Mouse (Mus musculus) heart, embryonic 15.5 days (tissue): ENCODE data around the gene Mrps10. TPM values are rescaled to one million over a fixed set of nuclear protein-coding genes. Genes with fewer than 3 reads are reported as not detected.
A peak's percentile ranks its signal among the peaks of the same experiment; 100 is the strongest.

Experiments
- ATAC-seq: fragments of 200-750 bp; cut with Nextera tagmentation; replicated peaks from 2 replicates; pipeline ENCODE4 v1.8.0; 2017; ENCODE audit warnings: low read depth, moderate TSS enrichment; ENCODE audit not compliant: insufficient number of reproducible peaks, insufficient read depth, low FRiP score
- H3K27ac ChIP-seq: fragments of 300-500 bp; sonication (generic); 2 replicates; pipeline ENCODE4 v1.5.1; 2015; ENCODE audit warnings: mild to moderate bottlenecking, inconsistent platforms
- H3K27me3 ChIP-seq: fragments of 300-500 bp; sonication (generic); 2 replicates; pipeline ENCODE4 v1.6.1; 2015; ENCODE audit warnings: inconsistent platforms
- H3K36me3 ChIP-seq: fragments of 300-500 bp; sonication (generic); 2 replicates; pipeline ENCODE4 v1.6.1; 2015; ENCODE audit warnings: mild to moderate bottlenecking, inconsistent platforms
- H3K4me1 ChIP-seq: fragments of 300-500 bp; sonication (generic); replicated peaks from 2 replicates; pipeline ENCODE4 v1.6.1; 2015; ENCODE audit warnings: inconsistent platforms
- H3K4me2 ChIP-seq: fragments of 300-500 bp; sonication (generic); 2 replicates; pipeline ENCODE4 v1.6.1; 2015; ENCODE audit warnings: inconsistent platforms, mild to moderate bottlenecking, moderate library complexity
- H3K4me3 ChIP-seq: fragments of 300-500 bp; sonication (generic); 2 replicates; pipeline ENCODE4 v1.5.1; 2015; ENCODE audit warnings: mild to moderate bottlenecking, inconsistent platforms
- H3K9ac ChIP-seq: fragments of 300-500 bp; sonication (generic); 2 replicates; pipeline ENCODE4 v1.6.1; 2015; ENCODE audit warnings: mild to moderate bottlenecking, inconsistent platforms
- H3K9me3 ChIP-seq: fragments of 300-500 bp; sonication (generic); replicated peaks from 2 replicates; pipeline ENCODE4 v1.6.1; 2016; ENCODE audit warnings: inconsistent platforms
- WGBS: fragments of 180-500 bp; shearing (Covaris S2); methylation state at CpG from one replicate; pipeline ENCODE4 v1.1.7; 2015; ENCODE audit warnings: mixed read lengths; 5-methylcytosine and 5-hydroxymethylcytosine counted together
- polyA plus RNA-seq: library from polyadenylated mRNA; unstranded; fragments of >200 nt; fragmentation: Nextera tagmentation; extraction: Ambion mirVana; gene quantifications from 2 replicates; pipeline ENCODE4 v1.2.1, GENCODE M21; 2015

The Mrps10 gene
- polyA plus RNA-seq, 1 experiment from 2014 or later, result 58.4 TPM

DNA sequence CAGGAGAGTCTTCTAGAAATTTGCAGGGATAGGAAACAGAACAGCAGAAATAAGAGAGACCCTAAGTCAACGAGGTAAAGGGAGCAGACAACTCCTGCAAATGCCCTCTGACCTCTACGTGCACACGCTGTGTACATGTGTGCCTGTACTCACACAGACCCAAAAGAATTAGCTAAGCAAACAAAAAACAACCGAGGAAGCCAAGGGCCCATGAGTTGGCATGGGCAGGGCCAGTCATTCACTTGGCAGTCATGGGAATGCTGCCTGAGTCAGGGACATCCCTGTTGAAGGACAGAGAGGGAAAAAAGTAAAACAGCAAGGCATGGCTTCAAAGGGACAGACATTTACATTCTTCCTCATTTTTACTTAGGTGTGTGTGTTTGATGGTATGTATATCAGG is 14.6 kb downstream of the Mrps10 start:
- Histone ChIP-seq H3K9me3 (peaks cover 3% of the 10 kb centered on the region; the same call in 1 of the 2 replicates), H3K27me3 (no peaks in the 10 kb centered on the region), H3K4me1 (no peaks in the 10 kb centered on the region), H3K9ac (no peak overlapping the region), H3K4me2 (no peak overlapping the region), H3K36me3 (peaks cover 28% of the 10 kb centered on the region), H3K4me3 (no peak overlapping the region), H3K27ac (no peak overlapping the region)
- no peak for ATAC-seq
- WGBS, result 92% methylated on average over 4 of the region's 4 CpGs

DNA sequence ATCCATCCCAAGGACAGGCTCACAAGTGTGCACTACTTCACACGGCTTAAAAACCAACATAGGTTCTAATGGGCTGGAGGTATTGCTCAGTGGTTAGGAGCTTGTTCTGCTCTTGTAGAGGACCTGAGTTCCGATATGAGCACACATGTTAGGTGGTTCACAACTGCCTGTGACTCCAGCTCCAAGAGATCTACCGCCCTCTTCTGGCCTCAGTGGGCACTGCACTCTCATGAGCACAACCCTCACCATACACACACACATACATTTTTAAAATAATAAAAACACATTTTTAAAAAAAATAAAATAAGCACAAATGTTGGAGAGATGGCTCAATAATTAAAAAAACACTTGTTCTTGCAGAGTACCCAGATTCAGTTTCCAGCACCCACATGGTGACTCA is 15.4 kb downstream of the Mrps10 start:
- peaks cover 3% of the 10 kb centered on the region; the same call in 1 of the 2 replicates for H3K9me3 ChIP-seq
- H3K4me2 ChIP-seq, result no peak overlapping the region
- H3K9ac ChIP-seq, result no peak overlapping the region
- no peaks in the 10 kb centered on the region for H3K27me3 ChIP-seq
- H3K27ac ChIP-seq, result no peak overlapping the region
- no peak overlapping the region for H3K4me3 ChIP-seq
- H3K36me3 ChIP-seq, result peaks cover 22% of the 10 kb centered on the region
- 90% methylated on average over 3 of the region's 3 CpGs for WGBS
- no peak for ATAC-seq
- H3K4me1 ChIP-seq, result no peaks in the 10 kb centered on the region

DNA sequence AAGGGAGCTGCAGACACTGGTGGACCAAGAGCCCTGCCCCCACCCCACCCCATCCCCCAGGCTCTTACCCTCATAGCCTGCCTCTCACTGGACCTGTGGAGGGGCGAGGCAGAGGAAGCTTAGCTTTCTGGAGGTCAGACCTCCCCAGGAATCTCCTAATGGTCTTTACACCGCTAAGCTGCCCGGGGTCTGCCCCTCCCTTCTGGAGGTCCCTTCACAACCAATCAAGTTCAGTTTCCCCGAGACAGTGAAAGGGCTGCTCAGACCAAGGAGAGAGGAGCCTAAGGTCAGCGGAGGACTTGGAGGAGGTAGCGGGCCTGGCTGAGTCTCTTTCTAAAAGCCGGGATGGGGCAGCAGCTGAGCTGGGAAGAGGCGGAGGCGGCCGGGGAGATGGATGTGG is 16.5 kb downstream of the Mrps10 start, which contains the start of gene Guca1b:
Guca1b (plus strand) TSS at position 249 of the 400 bp plus-strand sequence.
- H3K36me3 ChIP-seq, result peaks cover 13% of the 10 kb centered on the region
- no peak for ATAC-seq
- H3K4me2 ChIP-seq, result no peak within 1 kb of the TSS
- WGBS, result 37% methylated on average over 10 of the region's 10 CpGs
- H3K4me1 ChIP-seq, result no peaks in the 10 kb centered on the region
- H3K4me3 ChIP-seq, result no peak within 1 kb of the TSS
- no peaks in the 10 kb centered on the region for H3K27me3 ChIP-seq
- peaks cover 3% of the 10 kb centered on the region; the same call in 1 of the 2 replicates for H3K9me3 ChIP-seq
- H3K27ac ChIP-seq, result no peak within 1 kb of the TSS
- no peak within 1 kb of the TSS for H3K9ac ChIP-seq

DNA sequence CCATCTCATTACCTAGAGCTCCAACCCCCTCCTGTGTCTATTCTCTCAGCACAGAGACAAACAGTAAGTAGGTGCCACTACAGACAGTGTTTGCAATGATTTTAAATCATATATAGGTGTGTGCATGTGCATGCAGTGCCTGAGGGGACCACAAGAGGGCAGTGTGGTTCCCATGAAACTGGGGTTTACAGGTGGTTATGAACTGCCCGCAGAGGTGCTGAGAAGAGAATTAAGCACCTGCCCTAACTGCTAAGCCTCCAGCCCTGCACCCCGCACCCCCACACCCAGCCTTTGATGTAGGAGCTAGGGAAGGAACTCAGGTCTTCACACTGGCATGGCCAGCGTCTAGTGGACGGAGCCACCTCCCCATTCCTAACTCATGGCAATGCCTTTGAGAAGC is 18.0 kb downstream of the Mrps10 start:
- Histone ChIP-seq H3K27ac (no peak overlapping the region), H3K36me3 (peaks cover 3% of the 10 kb centered on the region; the same call in 1 of the 2 replicates), H3K9ac (no peak overlapping the region), H3K4me3 (no peak overlapping the region), H3K4me1 (no peaks in the 10 kb centered on the region), H3K9me3 (peaks cover 3% of the 10 kb centered on the region; the same call in 1 of the 2 replicates), H3K27me3 (no peaks in the 10 kb centered on the region), H3K4me2 (no peak overlapping the region)
- WGBS, result 64% methylated on average over 4 of the region's 4 CpGs
- no peak for ATAC-seq

DNA sequence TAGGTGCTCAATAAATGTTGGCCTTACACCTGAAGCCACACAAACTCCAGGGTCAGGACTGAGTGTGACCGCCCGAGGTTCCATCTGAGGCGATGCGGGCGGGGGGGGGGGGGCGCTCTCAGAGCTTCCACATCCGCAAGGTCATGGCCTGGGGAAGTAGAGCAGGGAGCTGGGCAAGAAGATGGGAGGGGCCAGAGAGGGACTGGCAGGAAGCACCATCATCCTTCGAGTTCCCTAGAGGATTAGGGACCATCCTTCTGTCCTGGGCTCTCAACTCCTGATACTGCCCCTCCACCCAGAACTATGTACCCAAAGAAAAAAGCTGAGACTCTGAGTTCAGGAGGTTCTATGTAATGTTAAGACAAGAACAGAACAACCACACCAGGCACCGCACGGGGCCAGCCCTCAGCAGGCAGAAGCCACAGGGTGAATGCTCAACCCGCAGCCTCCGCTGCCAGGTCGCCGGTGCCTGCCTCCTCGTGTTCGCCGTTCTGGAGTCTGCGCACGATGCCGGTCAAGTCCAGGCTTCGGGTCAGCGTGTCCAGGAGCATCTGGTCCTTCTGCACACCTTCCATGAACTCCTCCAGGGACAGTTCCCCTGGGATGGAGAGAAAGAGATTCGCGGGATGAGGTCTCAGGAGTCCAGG is 25.7 kb downstream of the Mrps10 start:
- 18% methylated on average over 24 of the region's 24 CpGs for WGBS
- no peak for ATAC-seq
- H3K27ac ChIP-seq, result no peak overlapping the region
- no peaks in the 10 kb centered on the region for H3K36me3 ChIP-seq
- peak overlapping the region; percentile 70 for H3K4me2 ChIP-seq
- H3K9ac ChIP-seq, result 0 out of 2 replicates have a peak overlapping the region, but pooled peaks have one; percentile 8
- H3K27me3 ChIP-seq, result peaks cover 24% of the 10 kb centered on the region
- peaks cover 15% of the 10 kb centered on the region for H3K4me1 ChIP-seq
- no peaks in the 10 kb centered on the region for H3K9me3 ChIP-seq
- peak overlapping the region; percentile 42 for H3K4me3 ChIP-seq

DNA sequence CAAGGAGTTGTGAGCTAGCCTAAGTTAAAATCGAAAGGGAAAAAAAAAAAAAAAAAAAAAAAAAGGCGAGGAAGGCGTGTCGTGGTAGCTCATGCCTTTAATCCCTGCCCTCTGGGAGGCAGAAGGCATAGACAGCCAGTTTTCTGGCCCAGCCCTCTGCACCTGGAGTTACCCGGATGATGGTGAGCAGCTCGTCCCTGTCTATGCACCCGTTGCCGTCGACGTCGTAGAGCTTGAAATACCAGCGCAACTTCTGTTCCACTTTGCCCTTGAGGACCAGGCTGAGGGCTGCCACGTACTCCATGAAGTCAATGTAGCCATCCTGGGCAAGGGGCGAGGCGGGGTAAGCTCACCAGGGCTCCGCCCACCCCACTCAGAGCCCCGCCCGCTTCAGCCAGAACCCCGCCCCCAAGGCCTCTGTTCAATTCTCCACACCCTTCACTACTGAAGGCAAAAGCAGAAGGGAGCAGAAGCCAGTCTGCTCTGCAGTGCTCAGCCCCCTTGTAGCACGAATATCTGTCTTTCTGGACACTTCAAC is 26.8 kb downstream of the Mrps10 start:
- no peaks in the 10 kb centered on the region for H3K9me3 ChIP-seq
- H3K4me1 ChIP-seq, result peaks cover 15% of the 10 kb centered on the region
- 3% methylated on average over 19 of the region's 20 CpGs for WGBS
- ATAC-seq, result no peak
- H3K27ac ChIP-seq, result no peak overlapping the region
- 0 out of 2 replicates have a peak overlapping the region, but pooled peaks have one; percentile 19 for H3K9ac ChIP-seq
- peaks cover 24% of the 10 kb centered on the region for H3K27me3 ChIP-seq
- peak overlapping the region; percentile 42 for H3K4me3 ChIP-seq
- no peaks in the 10 kb centered on the region for H3K36me3 ChIP-seq
- peak overlapping the region; percentile 70 for H3K4me2 ChIP-seq

DNA sequence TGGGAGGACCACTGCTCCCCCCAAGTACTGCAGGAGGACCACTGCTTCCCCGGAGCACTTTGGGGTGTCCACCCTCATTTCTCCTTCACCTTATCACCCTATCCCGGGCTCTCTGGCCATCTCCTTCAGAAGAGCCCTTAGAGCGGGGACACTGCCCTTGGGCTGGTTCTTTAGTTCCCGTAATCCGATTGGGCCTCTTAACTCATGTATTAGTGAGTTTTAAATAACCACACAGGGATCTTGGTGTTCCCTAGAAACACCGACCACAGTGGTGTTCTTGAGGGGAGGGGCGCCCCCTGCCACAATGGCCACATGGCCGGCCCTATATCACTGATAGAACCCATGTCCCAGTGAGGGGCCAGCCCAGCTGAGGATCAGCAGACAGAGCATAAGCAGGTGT is 30.4 kb downstream of the Mrps10 start:
- WGBS, result 75% methylated on average over 8 of the region's 8 CpGs
- Histone ChIP-seq H3K4me3 (no peak overlapping the region), H3K9ac (no peak overlapping the region), H3K36me3 (no peaks in the 10 kb centered on the region), H3K4me2 (no peak overlapping the region), H3K27ac (no peak overlapping the region), H3K9me3 (no peaks in the 10 kb centered on the region), H3K4me1 (peaks cover 15% of the 10 kb centered on the region), H3K27me3 (peaks cover 20% of the 10 kb centered on the region)
- ATAC-seq, result no peak

DNA sequence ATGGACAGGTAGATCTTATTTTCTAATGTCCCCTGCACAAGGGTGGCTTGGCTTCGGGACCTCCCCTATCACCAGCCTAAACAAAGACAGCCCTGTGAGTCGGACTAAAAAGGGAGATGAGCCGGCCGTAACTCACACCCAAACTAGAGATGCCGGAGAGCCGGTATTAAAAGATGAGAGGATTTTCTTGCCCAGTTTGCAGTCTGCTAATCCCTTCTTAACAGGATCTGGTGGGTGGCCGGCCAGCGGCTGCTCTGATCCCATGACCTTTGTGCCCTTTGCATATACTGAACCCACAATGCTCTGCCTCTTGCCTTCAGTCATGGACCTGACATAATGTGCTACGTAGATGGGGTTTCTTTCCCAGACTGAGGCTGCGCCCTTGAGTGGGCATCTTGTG is 31.8 kb downstream of the Mrps10 start, which contains the start of gene Guca1a:
Guca1a (minus strand) TSS at position 134 of the 400 bp plus-strand sequence.
- ATAC-seq, result no peak
- 59% methylated on average over 10 of the region's 10 CpGs for WGBS
- peaks cover 13% of the 10 kb centered on the region for H3K27me3 ChIP-seq
- H3K4me1 ChIP-seq, result peaks cover 3% of the 10 kb centered on the region
- no peaks in the 10 kb centered on the region for H3K36me3 ChIP-seq
- no peaks in the 10 kb centered on the region for H3K9me3 ChIP-seq
- no peak within 1 kb of the TSS for H3K4me2 ChIP-seq
- H3K4me3 ChIP-seq, result no peak within 1 kb of the TSS
- H3K9ac ChIP-seq, result no peak within 1 kb of the TSS
- H3K27ac ChIP-seq, result no peak within 1 kb of the TSS

DNA sequence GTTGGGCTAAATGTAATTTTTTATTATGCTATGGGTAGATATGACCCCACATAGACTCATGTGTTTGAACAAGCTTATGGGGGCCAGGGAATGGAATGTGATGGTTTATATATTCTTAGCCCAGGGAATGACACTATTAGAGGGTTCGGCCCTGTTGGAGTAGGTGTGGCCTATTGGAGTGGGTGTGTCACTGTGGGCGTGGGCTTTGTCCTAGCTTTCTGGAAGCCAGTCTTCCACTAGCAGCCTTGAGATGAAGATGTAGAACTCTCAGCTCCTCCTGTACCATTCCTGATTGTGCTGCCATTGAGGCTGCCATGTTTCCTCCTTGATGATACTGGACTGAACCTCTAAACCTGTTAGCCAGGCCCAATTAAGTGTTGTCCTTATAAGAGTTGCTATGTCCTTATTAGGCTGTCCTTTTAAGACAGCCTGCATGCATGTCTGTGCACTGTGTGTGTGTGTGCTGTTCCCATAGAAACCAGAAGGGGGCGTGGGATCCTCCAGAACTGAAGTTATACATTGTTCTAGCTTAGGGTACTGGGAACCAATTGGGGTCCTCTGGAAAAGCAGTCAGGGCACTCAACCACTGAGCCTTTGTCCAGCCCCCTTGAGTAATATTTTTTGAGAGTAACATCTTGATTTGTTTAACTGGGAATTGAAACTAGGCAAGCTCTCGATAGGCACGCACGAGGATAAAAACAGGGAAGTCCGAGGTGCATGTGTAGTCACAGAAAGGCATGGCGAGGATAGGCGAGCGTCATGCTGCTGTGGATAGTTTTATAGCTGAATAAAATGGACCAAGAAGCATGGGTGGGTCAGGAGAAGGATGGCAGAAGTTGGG is 39.2 kb downstream of the Mrps10 start:
- Histone ChIP-seq H3K36me3 (no peaks in the 10 kb centered on the region), H3K9ac (no peak overlapping the region), H3K27me3 (peaks cover 59% of the 10 kb centered on the region), H3K9me3 (no peaks in the 10 kb centered on the region), H3K4me2 (no peak overlapping the region), H3K27ac (no peak overlapping the region), H3K4me3 (no peak overlapping the region), H3K4me1 (no peaks in the 10 kb centered on the region)
- no peak for ATAC-seq
- 54% methylated on average over 10 of the region's 10 CpGs for WGBS

DNA sequence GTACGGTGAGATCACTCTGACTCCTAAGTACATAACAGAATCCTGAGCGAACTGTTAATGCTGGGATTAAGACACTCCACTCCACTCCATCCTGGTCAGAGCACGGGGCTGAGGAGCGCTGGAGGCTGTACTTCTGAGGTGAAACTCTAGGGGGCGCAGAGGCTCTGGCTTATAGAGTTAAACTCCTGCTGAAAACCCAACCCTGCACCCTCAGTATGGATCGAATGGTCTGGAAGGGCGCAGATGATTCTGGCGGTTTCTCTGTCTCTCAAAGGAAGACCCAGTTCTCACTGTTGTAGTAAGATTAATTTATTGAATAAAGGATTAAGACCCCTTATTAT is 39.8 kb downstream of the Mrps10 start:
- Histone ChIP-seq H3K4me3 (no peak overlapping the region), H3K27me3 (peaks cover 64% of the 10 kb centered on the region), H3K36me3 (no peaks in the 10 kb centered on the region), H3K4me2 (no peak overlapping the region), H3K27ac (no peak overlapping the region), H3K9ac (no peak overlapping the region), H3K9me3 (no peaks in the 10 kb centered on the region), H3K4me1 (no peaks in the 10 kb centered on the region)
- ATAC-seq, result peak; percentile 45; the same call in 1 of the 2 replicates
- 23% methylated on average over 8 of the region's 8 CpGs for WGBS
